Mouse (Mus musculus) bone marrow, adult 2 months (tissue): ENCODE results near the gene Tmem9b. TPM values are rescaled to one million over a fixed set of nuclear protein-coding genes. Genes with fewer than 3 reads are reported as not detected.
A peak's percentile ranks its signal among the peaks of the same experiment; 100 is the strongest.

Experiments
- H3K27ac ChIP-seq: fragments of 200-500 bp; 2 replicates; pipeline ENCODE4 v1.5.1; 2012; ENCODE audit warnings: low read depth, mild to moderate bottlenecking, control low read depth, inconsistent platforms, low read length; ENCODE audit not compliant: control insufficient read depth, poor library complexity, insufficient read depth
- H3K4me1 ChIP-seq: fragments of 200-500 bp; 2 replicates; pipeline ENCODE4 v1.6.1; 2011; ENCODE audit warnings: low read length; ENCODE audit not compliant: control insufficient read depth, insufficient read depth
- H3K4me3 ChIP-seq: fragments of 200-500 bp; replicated peaks from 2 replicates; pipeline ENCODE3; 2011; ENCODE audit warnings: mild to moderate bottlenecking, low read depth, low read length, control low read depth; ENCODE audit not compliant: control insufficient read depth
- CTCF ChIP-seq: fragments of 200-500 bp; IDR thresholded peaks from 2 replicates; pipeline ENCODE4 v1.5.1; 2011; ENCODE audit warnings: low read length, control low read depth; ENCODE audit not compliant: control insufficient read depth, insufficient read depth
- POLR2A ChIP-seq: fragments of 200-500 bp; IDR thresholded peaks from 2 replicates; pipeline ENCODE4 v1.6.1; 2011; ENCODE audit warnings: low read depth, mild to moderate bottlenecking, control low read depth, low read length, borderline replicate concordance; ENCODE audit not compliant: control insufficient read depth
- WGBS: fragments of 180-500 bp; shearing (Covaris S2); methylation state at CpG from one replicate; pipeline ENCODE4 v1.1.7; 2018; 5-methylcytosine and 5-hydroxymethylcytosine counted together
- polyA plus RNA-seq: library from polyadenylated mRNA; stranded (reverse); fragments of >200 nt; gene quantifications from 2 replicates; pipeline ENCODE4 v1.2.4, GENCODE M21; 2011; ENCODE audit warnings: low replicate concordance; ENCODE audit not compliant: missing spikeins, insufficient read depth, insufficient read length

Gene Tmem9b
- polyA plus RNA-seq, 1 experiment: 20.4 TPM

DNA sequence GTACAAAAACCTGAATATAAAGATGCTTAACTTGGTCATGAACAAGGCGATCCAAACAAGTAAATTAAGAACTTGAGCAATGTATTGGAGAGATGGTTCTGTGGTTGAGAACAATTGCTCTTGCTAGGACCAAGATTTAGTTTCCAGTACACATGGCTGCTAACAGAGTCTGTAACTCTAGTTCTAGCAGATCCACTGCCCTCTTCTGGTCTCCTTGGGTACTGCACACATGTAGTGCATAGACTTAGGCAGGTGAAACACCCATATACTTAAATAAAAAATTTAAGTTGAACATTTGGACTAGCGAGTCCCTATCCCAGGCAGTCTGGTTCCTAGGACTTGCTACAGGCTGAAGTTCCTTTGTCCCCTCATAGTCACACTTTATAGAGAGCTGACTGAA, 30.1 kb downstream of the Tmem9b start:
- Histone ChIP-seq H3K4me3 (no peak overlapping the region), H3K27ac (no peak overlapping the region), H3K4me1 (no peaks in the 10 kb centered on the region)
- TF ChIP-seq POLR2A (no peak), CTCF (no peak)
- WGBS: 86% methylated on average over 2 of the region's 2 CpGs

DNA sequence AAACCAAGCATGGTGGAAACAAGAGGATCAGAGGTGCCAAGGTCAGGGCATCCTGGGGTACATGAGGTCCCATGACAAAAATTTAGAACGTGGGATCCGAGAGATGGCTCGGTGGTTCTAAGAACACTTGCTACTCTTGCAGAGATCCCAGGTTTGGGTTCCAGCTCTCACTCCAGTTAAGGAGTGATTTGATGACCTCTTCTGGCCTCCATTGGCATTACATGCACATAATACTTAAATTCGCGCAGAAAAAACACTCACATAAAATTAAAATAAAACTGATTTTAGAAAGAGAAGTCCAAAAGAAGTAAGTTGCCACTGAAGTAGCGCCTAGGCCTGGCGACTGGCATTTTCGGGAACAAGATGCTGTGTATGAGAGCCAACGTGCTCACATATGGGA, 33.4 kb downstream of the Tmem9b start:
- 53% methylated on average over 9 of the region's 9 CpGs for WGBS
- Histone ChIP-seq H3K4me1 (no peaks in the 10 kb centered on the region), H3K4me3 (no peak overlapping the region), H3K27ac (no peak overlapping the region)
- TF ChIP-seq POLR2A: no peak
- TF ChIP-seq CTCF: no peak

DNA sequence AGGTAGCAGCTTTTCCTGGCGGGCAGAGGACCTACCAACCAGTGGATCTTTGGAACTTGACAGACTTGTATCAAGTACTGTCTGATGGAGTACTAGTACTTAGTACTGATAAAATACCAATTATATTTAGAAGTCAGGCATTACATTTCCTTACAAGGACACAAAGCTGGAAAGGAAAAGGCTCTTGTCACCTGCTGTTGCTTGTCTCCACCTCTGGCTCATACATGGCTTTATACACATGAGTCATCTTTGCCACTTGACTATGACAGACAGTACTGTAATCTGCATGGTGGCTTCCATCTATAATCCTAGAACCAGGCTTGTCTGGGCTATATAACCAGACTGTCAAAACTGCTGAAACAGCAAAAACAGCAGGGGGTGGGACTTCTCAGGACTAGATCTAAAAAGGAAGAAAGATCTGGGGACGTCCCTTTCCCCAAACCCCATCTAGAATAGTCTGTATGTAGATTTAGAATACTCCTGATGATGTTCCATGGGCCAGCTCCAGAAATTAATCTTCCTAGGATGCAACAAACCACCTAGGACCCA, 39.2 kb downstream of the Tmem9b start:
- no peak for TF ChIP-seq POLR2A
- no peak for TF ChIP-seq CTCF
- Histone ChIP-seq H3K27ac (no peak overlapping the region), H3K4me3 (no peak overlapping the region), H3K4me1 (no peaks in the 10 kb centered on the region)
- WGBS: 80% methylated on average over 2 of the region's 2 CpGs

DNA sequence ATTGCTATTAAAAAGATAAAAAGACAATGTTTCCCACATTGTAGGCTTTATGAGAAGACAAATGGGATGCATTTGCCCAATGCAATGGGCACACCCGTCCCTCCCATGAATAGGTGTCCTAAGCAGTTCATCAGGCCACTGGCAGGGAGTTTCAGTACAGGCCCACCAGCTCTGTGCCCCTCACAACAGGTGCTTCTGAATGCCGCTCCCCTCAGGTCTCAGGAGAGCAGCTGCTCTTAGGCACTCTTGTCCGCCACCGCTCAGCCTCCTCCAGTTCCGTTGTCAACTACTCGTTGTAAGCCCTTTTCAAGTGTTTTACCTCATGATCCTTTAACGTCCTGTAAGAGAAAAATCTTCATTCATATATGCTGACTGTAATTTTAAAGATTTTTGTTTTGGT, 40.5 kb downstream of the Tmem9b start:
- Histone ChIP-seq H3K4me1 (no peaks in the 10 kb centered on the region), H3K4me3 (no peak overlapping the region), H3K27ac (no peak overlapping the region)
- TF ChIP-seq POLR2A (no peak), CTCF (no peak)
- 93% methylated on average over 7 of the region's 7 CpGs for WGBS

DNA sequence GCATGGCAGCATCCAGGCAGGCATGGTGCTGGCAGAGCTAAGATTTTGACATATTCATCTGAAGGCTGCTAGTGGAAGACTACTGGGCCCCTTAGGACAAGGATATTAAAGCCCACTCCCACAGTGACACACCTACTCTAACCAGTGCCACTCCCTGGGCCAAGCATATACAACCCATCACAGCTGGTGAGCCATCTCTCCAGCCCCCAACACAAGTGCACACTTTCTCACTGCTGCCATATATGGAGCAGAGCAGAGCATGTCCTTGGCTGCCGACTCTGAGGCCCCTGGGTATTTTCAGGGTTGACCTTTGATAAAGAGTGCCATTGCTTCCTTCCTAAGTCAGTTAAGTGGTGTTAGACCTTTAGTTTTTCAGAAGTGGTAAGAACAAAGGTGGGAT, 42.6 kb downstream of the Tmem9b start:
- no peaks in the 10 kb centered on the region for H3K4me1 ChIP-seq

DNA sequence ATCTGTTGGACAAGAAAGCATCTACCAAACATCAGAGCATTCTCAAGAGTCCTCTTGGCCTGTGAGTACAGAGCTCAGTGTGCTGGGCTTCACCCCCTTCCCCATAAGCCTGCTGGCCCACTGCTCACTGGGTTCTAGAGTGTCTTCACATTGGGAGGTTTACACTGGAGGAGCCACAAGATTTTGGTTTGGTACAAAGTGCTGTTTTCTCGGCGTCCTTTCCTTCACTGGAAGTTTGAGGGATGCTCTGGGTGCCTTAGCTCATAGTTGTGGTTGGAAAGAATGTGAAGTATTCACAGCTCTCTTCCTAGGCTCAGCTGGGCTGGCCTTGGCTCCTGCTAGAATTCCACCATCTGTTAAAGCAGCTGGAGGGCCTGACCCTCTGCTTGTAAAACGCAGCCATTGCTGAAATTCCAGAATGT, 43.7 kb downstream of the Tmem9b start:
- TF ChIP-seq POLR2A: no peak
- Histone ChIP-seq H3K4me1 (no peaks in the 10 kb centered on the region), H3K27ac (no peak overlapping the region), H3K4me3 (no peak overlapping the region)
- 83% methylated on average over 3 of the region's 3 CpGs for whole genome bisulfite sequencing

More for the DNA sequence above, 42.6 kb downstream of the Tmem9b start:
- 79% methylated on average over 1 of the region's 1 CpGs for WGBS
- Histone ChIP-seq H3K4me3 (no peak overlapping the region), H3K27ac (no peak overlapping the region)
- TF ChIP-seq CTCF (no peak), POLR2A (no peak)

DNA sequence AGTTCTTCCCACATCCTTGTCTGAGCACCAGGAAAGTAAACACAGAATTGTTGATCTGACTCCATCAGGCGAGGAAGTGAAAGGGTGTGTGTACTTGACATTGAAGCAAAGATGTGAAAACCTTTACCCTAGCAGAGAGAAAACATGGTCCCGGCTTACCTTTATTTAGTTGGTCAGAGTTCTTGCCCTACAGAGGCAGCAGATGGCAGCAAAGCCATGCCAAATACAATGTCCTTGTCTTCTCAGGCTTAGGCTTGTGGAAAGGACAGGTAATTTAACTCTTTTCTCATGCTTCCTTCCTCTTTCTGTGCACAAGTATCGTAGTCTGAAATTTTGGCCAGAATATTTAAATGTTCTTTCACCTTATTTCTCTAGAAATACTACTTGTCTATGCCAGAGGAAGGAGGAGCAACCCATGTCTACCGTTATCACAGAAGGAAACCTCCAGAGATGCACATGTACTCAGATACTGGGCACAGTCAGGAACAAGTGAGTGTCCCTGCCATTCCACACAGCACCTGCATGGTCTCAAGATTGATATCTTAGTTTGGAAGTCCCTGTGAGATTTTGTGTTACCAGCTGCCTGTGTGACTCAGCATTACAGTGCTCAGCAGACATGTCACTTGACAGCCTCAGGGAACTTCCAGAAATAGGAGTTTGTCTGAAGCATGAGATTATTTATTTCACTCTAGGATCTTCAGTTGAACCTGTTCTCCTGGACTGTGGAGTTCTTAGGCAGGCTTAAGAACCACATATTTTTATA, 45.5 kb downstream of the Tmem9b start:
- WGBS: 27% methylated on average over 4 of the region's 4 CpGs
- Histone ChIP-seq H3K4me3 (no peak overlapping the region), H3K4me1 (peaks cover 3% of the 10 kb centered on the region), H3K27ac (no peak overlapping the region)
- TF ChIP-seq POLR2A: no peak
- TF ChIP-seq CTCF: no peak

DNA sequence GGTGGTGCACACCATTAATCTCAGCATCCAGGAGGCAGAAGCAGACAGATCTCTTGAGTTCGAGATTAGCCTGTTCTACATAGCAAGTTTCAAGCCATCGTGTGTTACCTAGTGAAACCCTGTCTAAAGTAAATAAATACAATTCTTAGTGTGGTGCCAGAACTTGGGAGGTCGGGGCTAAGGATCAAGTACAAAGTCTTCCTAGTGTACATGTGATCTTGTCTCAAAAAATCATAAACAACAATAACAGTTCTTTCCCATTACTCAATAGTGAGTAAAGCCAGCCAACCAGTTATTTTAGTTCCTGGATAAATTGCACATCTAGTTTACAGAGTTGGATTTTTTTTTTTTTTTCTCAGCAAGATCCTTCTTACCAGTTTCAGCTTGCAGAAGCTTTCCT, 48.2 kb downstream of the Tmem9b start:
- no peak overlapping the region for H3K4me3 ChIP-seq
- 61% methylated on average over 3 of the region's 3 CpGs for WGBS
- H3K4me1 ChIP-seq: peaks cover 3% of the 10 kb centered on the region
- no peak for TF ChIP-seq POLR2A
- TF ChIP-seq CTCF: no peak
- H3K27ac ChIP-seq: no peak overlapping the region

DNA sequence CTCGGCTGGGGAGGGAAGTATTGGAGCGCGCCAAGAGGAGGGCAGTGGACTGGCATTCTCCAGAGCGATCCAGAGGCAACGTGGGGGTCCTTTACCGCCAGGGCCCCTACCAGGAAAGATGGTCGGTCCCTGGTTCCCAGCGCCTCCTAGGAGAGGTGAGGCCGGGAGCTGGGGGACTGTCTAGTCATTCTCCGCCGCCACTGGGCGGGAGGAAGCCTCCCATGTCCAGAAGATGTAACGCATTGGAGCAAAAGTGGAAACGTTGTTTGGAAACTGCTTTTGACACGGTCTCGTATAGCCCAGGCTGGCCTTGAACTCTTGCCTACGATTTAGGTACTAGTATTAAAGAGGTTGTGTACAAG, 48.7 kb downstream of the Tmem9b start:
- 2% methylated on average over 17 of the region's 17 CpGs for WGBS
- H3K4me3 ChIP-seq: peak overlapping the region; percentile 76
- H3K27ac ChIP-seq: peak overlapping the region; percentile 9
- H3K4me1 ChIP-seq: peaks cover 3% of the 10 kb centered on the region
- TF ChIP-seq POLR2A: no peak
- TF ChIP-seq CTCF: no peak
